Mouse (Mus musculus): ENCODE data around the gene Cacng2.

Gene Cacng2

DNA sequence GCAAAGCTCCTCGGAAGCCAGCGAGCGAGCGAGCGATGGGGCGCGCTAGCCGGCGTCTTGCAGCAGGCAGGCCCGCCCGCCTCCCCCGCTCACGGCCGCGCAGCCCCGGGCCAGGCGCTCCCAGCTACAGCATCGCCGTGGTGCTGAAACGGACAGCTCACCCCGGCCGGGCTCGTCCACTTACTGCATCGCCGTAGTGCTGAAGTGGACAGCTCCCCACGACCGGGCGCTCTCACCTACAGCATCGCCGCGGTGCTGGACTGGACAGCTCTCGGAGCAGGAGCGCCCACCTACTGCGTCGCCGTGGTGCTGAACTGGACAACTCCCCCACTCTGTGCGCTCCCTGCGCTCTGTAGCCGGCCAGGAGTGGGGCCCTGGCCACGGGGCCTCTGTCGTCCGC lies at the start of gene Cacng2:
Cacng2 (minus strand) TSS at position 325 of the 400 bp plus-strand sequence.
- peak; percentile 88 to 89 for DNase-seq

DNA sequence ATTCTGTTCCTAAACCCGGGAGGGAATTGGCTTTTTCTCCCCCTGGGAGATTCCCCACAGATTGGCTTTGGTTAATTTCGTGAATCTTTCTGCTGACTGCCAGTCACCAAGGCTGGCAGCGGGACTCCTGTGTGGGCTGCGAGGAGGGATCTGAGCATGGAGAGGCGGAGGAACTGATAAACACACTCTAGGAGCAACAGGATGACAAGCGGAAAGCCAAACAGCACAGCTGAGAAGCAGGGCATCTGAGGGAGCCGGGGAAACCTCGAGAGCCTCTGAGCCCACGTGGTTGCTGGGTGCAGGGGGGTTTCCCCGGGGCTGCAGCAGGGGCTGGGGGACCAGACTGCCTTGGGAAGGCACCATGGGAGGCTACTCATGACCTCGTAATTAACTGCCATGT lies 49.7 kb upstream of the Cacng2 start:
- no peak for DNase-seq

DNA sequence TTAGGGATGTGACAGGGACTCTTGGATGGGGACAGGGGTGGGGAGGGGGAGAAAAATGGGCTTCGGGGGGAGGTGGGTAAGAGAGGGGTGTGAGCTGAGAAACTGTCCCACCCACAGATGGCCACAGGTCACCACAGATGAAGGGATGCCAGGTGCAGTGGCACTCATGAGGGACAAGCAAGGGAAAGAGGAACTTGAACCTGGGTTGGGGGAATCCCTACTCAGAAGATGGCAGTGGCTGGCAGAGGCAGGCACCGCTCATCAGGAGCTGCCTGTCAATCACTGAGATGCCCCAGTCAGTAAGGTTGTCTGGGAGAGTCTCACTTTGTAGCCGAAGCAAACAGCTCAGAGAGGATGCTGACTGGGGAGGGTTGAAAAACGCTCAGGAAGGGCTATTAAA lies 45.5 kb upstream of the Cacng2 start:
- DNase-seq, result no peak

DNA sequence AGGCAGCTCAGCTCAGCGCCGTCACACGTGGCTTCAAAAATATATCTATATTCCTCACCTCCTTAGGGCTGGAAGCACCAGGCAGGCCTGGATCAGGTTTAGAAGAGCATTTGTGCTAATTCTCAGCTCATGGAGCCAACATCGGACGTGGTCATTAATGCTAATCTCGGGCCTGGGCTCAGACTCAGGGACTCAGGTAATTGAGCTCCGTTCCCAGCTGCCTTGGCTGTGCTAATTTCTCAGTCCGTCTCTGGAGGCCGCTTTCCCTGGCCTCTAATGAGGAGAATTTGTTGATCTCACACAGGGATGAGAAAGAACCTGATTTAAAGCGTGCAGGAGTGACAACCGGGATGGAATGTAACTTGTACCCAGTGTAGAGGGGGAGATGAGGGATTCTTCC lies 44.6 kb upstream of the Cacng2 start:
- DNase-seq, result no peak

DNA sequence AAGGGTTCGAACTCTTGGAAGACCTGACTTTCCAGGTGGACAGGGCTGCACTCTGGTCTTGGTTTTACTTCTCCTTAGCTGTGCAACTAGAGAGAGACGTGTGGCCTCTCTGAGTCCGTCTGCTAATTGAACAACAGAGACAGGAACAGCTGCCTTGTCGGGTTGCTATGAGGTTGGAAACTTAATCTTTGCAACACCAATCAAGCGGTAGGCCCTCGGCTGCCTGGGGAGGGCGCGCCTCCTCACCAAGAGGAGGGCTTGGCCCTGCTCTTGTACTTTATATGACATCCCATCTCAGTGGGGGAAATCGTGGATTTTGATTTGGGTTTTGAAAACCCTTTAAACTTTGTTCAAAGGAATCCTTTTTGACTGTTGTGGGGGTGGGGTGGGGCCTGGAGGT lies 42.1 kb upstream of the Cacng2 start:
- DNase-seq, result no peak

DNA sequence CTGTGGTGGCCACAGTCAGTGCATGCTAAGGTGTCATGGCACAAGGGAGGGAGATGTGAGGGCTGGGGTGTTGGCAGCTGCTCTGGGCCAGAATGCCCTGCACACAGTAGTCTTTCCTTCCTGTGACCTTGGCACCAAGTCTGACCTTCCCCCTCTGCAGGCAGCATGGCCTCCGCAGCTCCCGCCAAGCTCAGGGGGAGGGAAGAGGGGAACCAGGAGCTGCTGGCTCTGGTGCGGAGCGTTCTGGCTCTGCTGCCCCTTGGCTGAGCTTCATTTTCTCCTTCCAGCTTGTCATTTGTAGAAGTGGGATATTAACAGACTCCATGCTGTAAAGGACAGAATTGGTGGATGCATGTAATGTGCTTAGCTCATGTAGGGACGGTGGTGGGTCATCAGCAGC lies 38.5 kb upstream of the Cacng2 start:
- no peak for DNase-seq

DNA sequence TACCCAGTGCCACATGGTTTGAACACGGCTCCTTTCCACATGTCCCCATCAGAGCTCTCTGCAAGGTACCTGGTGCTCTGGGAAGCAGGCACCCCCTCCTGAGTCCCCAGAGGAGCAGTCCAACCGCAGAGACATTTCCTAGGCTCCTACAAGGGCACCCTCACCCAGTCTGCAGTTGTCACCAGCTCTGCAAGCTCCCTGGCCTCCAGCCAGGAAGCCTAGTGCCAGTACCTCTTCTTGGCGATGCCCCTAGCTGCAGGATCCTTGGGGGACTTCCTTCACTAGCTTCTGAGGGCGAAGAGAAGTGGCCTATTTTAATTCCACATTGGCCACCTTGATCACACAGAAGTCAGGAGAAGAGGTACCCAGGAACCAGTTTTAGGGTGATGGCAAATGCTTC lies 38.0 kb upstream of the Cacng2 start:
- DNase-seq, result peak in 1 of 2 experiments; percentile 50

DNA sequence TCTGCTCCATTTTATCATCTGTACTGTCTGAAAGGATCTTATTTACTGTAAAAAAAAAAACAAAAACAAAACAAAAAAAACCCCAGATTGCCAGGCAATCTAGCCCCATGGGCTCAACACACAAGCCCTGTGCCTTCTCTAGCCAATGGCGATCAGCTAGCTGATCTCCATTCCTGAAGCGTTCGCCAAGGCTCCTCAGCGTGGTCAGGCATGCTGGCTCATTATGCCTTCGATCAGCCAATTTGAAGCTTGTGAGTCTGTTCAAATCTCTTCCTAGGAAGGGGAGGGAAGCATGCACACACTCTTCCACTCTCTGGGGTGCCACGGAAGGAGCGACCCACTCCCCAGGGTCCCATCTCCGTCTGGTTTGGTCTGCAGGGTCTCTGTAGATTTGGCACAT lies 37.5 kb upstream of the Cacng2 start:
- no peak for DNase-seq

DNA sequence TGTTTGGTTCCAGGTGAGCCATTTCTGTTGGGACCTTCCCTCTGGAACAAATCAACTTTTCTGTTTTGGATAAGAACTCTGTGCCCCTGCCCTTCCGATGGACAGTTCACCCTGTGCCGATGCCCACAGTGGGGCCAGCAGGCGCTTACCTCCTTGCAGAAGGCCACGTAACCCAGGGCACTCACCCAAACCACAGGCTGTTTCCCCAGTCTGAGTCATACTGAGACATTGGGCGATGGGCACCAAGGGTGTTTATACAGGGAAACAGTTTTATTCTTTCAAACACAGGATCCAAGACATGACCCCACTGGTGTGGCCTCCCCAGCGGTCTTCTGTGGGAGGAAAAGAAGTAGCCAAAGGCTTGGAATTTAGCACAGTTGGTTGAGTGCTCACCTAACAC lies 35.6 kb upstream of the Cacng2 start:
- DNase-seq, result no peak

DNA sequence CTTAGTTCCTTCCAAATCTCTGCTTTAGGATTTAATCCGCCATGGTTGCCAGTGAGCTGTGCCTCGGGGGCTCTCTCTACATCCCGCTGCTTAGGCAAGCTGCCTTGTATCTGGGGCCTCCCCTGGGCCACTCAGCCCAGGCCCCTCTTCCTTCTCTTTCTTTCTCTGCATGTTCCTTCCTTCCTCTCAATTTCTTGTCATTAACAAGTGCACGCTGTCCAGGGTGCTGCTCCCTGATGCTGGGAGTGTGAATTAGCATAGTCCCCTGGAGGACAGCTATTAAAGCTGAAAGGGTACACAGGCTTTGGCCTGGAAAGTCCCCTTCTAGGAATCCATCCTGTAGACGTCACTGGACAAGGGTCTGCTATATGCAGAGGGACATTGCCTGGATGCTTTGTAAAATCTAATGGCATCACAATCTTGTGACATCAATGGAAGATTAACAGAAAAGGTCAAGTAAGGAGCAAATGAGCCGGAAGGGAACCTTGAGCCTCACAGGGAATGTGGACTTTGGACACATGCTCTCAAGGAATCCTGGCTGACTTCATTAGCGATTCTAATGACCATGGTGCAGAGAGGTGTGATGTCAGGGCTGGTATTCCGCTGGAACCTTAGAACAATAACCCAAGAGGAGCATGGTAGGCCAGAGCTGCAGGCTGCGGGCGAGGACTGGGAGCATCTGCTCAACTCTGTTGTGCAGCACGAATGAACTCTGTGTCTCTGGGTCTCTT lies 33.4 kb upstream of the Cacng2 start:
- DNase-seq, result no peak

DNA sequence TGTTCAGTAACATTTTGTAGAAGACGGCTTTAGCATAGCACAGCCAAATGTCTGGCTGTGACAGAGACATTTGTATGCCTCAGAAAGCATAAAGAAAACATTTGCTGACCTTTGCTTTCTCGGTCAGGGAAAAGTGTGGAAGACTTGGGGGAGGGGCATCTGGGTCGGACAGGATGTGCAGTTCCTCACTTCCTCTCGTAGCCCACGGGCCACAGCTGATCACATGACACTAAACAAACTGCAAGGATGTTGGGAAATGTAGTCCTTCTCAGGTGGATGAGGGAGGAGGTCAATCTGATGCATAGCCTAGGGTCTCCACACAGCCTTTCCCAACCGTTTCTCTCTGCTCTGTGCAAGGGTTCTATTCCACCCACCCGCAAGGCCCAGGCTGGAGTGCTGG lies 28.7 kb upstream of the Cacng2 start:
- no peak for DNase-seq

DNA sequence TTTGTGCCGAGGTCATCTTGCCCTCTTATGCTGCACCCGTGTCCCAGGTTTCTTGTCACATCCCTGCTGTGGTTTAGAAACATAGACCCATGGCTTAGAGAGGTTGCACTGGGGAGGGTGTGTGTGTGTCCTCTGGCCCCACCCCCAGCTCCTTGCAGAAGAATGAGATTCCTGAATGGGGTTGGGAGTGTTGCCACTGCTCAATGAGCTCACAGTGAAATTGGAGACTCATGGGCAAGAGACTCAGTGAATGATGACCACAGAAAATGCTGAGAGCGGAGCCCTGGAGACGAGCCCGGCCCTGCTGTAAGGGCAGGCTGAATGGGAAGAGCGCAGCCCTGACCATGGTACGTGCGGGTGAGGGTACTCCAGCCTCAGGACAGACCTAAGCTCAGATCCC lies 20.4 kb upstream of the Cacng2 start:
- DNase-seq, result no peak

DNA sequence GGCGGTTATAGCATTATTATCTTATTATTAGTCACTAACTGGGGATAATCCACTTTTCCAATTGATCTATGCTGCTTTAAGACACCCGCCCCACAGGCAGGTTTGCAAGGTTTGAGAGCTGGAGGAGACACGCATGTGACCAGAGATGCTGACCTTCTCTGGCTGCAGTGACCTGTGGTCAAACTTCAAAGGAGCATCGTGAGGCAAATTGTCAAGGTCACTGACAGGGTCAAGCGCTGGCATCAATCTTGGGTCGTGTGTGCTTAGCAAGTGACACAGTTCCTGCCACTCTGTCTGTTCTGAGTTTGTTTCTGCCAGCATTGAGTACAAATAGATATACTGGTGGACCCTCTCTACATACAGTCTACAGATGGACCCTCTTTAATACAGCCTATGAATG lies 14.8 kb upstream of the Cacng2 start:
- DNase-seq, result no peak

DNA sequence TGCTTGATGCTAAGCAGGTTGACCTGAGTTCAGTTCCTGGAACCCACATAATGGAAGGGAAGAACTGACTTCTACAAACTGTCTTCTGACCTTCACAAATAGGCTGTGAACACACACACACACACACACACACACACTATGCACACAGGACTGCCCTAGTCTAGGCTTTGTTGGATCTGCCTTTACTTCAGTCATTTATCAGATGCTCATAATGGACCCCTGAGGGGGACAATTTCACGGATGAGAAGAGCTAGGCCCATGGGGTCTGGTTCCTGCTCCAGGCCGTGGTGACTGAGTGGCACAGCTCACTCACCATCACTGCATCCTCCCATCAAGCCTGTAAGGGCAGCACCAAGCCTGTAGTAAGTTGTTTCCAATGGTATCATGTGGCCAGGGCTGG lies 13.6 kb upstream of the Cacng2 start:
- no peak for DNase-seq

DNA sequence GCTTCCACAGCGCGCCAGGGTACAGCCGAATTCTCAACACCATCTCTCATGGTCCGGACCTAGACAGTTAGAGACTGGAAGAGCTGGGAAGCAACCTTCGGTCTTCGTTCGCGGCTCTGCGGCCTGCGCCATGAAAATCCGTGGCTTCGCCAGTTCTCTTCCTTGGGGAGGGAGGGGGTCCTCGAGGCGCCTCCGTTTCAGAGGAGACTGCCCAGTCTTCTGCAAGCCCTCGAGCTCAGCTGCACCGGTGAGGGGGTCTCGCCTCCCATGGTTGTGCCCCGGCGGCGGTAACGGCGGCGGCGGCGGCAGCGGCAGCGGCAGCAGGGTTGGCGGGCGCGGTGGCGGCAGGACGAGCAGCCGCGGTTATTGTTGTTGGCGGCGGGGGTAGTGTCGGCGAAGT lies 580 bp downstream of the Cacng2 start:
- no peak for DNase-seq

DNA sequence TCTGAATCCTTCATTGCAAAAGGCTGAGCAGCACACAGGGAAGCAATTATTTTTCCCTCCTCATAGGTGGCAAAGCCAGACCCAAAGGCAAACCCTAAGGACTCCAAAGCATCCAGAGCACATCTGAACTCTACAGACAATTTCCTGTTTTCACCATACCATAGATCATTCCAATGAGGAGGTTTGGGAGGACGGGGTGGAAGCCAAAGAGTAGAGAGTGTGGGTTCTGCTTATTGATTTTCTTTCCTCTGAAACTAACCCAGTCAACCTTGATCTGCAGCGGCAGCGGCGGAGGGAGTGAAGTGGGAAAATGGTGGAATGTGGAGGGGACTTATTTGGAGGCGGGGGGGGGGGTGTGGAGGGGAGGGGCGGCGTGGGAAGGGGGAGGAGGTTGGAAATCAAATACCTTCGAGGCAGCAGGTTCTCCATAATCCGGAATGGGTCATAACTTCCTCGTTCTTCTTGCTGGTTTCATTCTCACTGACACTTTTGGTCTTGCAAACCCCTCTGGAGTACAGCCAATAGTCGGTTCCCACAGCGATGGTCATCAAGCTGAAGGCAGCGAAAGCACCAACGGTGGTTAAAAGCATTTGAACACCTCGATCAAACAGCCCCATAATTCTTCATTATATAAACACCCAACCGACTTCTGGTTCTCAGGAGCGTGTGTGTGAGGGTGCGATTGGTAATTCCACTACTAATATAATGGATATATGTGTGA lies 1.4 kb downstream of the Cacng2 start:
- peak; percentile 65 for DNase-seq

DNA sequence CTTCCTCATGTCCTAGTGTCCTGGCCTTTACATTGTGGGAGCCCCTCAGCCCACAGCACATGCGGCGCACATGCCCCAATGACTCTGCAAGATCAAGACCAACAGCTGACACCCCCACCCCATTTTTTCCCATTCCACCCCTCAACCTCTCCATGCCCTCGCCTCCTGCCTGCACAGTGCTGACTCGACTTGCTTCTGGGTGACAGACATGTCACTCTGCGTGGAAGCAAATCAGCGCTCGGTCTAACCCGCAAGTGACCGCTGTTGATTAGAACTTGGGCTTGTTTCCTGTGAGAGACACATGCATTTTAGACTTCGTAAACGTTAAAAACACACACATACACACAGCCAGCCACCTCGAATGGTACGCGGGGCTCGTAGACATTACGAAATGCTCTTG lies 2.1 kb downstream of the Cacng2 start:
- peak; percentile 53 to 57 for DNase-seq

DNA sequence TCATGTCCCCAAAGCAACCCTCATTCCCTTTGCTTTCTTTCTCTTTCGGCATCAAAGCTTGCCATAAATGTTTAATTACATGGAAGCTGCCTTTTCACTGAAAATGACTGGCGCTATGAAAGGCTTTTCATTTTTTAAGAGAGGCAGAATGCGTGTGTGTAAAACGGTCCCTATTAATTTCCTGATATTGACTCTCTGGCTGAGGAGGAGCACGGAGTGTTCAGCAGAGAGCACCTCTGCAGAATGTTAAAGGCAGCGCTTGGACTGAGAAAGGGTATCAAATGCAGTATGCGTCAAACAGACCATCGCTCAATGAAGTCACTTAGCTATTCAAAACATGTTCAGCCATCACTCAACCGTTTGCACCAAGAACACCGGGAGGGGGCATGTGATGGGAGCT lies 2.9 kb downstream of the Cacng2 start:
- DNase-seq, result peak in 1 of 2 experiments; percentile 42

DNA sequence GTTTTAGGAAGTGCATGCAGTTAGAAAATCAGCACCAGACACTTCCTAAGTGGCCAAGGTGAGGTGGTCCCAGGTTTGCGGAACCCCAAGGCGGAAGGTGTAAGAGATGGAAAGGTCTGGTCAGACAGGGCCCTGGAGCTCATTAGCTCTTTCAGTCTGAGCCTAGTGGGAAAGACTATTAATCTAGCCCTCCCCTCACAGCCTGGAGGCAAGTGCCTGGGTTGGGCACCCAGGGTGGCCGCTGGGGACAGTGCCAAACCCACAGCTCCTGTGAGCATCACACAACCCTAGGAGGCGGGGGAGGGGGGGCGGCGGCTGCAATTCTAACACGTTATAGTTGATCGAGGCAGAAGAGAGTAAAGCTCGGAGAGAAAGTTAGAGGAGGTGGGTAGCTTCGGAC lies 3.6 kb downstream of the Cacng2 start:
- DNase-seq, result peak; percentile 48 to 67

DNA sequence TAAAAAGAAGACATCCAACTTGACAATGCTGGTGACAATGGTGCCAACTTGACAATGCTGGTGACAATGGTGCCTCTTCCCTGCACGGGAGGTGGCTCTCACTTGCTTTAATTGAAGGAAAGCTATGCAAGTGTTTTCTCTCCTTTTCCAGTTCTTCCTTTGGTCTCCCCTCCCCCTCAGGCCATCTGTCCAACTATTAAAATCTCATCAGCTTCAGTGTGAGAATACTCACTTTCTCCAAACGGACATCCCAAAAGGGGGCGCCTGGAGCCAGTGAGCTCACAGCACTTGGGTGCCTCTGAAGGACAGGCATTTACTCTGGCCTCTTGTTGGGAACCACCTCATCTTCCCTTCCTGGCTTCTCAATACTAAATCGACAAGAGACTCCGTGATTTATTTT lies 20.3 kb downstream of the Cacng2 start:
- DNase-seq, result peak; percentile 70 to 83

DNA sequence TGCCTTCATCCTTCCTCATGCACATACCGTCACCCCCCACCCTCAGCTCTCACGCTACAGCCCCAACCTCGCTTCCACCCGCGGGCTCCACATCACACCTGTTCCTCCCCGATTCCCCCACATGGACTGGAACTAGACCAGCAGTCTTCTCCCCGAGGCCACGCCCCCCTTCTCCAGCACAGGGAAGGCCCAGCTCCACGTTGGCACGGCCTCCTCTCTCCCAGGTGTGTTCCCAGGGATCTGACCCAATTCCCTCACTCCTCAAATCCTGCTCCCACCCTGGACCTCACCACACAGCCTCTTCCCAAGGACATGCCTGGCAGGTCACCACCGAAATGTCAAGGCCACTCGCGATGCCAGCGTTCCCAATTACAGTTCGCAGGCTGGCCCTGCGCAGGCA lies 23.8 kb downstream of the Cacng2 start:
- DNase-seq, result peak; percentile 63 to 72

DNA sequence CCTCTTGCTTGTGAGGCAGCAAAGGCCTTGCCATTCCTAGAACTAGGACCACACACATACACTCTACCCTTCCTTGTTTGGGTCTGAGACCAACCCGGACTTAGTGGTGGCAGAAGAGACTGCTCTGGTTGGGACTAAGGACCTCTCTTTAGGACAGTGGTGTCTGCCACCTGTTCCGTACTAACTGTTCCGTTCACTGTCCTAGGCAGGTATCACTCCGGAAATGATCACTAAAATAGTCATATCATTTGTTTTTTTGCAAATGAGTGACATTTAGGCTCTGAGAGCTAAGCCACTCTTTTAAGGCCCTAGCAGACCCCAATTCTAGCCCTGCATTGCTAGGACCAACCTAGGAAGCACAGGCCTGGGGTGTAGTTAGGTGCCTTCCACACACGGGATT lies 26.2 kb downstream of the Cacng2 start:
- DNase-seq, result no peak

DNA sequence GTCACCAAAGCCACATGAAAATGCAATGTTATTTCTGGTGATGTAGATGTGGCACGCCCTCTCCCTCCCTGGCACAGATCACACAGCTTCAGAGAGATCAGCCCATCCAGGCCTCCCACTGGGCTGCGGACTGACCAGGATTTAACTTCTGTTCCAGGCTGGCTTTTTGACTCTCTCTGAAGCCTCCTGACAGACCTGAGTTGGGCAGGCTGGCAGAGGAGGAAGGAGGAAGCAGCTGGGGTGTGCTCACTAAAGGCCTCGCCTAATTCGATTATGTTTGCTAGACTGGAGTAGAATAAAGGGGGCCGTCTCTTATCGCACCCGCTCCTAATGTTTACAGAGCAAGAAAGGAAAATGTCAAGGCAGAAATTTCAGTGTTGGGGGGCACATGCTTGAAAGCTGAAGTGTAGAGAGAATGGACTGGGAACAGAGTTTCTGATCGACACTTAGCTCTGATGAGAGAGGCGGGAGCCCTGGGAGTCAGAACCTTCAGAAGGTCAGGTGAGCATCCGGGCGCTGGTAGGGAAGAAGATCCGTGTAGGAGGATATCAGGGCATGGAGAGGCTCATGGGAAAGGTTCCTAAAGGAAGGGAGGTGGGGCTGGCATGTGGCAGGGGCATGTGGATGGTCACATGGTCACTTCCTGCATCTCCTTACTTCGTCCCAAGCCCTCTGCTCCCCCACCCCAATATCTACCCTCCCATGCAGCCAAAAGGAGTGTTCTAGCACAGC lies 36.8 kb downstream of the Cacng2 start:
- DNase-seq, result peak; percentile 62 to 75

DNA sequence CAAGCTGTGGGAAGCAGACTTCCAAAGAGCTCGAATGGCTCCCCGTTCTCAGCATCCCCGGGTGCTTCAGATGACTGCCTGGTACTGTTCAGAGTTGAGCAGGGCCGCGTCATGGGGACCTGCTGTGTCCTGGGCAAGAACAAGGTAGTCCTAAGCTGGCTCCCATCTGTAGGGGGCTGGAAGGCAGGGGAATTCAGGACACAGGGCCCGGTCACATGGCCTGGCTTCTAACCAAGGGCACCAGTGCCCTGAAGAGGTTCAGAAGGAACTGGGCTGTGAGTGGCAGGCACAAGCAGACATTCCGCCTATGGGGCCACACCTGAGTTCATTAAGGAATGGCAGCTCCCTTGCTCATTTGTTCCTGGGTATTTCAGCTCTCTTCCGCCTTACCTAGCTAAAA lies 37.7 kb downstream of the Cacng2 start:
- DNase-seq, result peak; percentile 77 to 82

All from cerebellum, postnatal 25 days (tissue).